Mouse (Mus musculus): ENCODE data around the gene Smpd2. TPM values are rescaled to one million over a fixed set of nuclear protein-coding genes. Genes with fewer than 3 reads are reported as not detected.
"Not testable (repeated sequence)": the region's sequence is repeated elsewhere in the genome, so short reads cannot be mapped to it uniquely, and the experiment has no call there.

Gene Smpd2
- total and polyA plus RNA-seq, 3 experiments: 0.04 to 0.42 TPM; not detected in 1

DNA sequence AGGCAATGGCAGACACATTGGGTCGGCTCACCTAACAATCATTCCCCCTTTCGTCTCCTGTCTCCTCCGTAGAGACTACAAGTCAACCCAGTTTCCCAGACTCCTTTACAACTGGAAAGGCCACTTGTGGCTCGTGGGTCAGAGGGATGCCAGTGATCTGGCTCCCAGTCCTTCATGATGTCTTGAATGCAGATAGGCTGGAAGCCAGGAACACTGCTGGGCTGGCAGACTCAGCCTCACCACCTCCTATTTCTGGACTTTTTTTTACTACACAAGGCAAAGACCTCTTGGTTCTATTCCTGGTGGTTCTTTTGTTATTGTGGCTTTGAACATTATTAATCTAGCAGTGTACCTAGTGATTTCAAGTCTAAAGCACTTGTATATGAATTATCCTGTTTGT is 24.1 kb upstream of the Smpd2 start:
- Histone ChIP-seq H3K79me2 (ENCODE audit: control insufficient read depth, insufficient read depth, low read length, poor library complexity) (no peaks in the 10 kb centered on the region; the same call in 1 of the 2 replicates), H3K9me3 (replicated peaks; ENCODE audit: insufficient read depth, low read length) (no peaks in the 10 kb centered on the region), H3K36me3 (ENCODE audit: control insufficient read depth in 1 of 2, insufficient read depth in 2 of 2, low read length in 2 of 2) (peaks cover 0 to 3% of the 10 kb centered on the region in 2 experiments; a peak in 2 of 4 replicates), H3K4me3 (ENCODE audit: control insufficient read depth in 1 of 2, insufficient read depth in 1 of 2, low read depth in 2 of 2, low read length in 2 of 2) (no peak overlapping the region), H3K4me1 (ENCODE audit: control insufficient read depth in 1 of 2, insufficient read depth in 2 of 2, low read length in 2 of 2) (no peaks in the 10 kb centered on the region; a peak in 1 of 4 replicates), H3K27ac (ENCODE audit: control insufficient read depth, low read depth, low read length) (no peak overlapping the region), H3K27me3 (ENCODE audit: control insufficient read depth in 1 of 2, insufficient read depth in 2 of 2, low read length in 2 of 2) (peaks cover 0 to 3% of the 10 kb centered on the region in 2 experiments; a peak in 1 of 4 replicates), H3K9ac (ENCODE audit: control insufficient read depth, low read depth, low read length, poor library complexity, severe bottlenecking) (no peak overlapping the region)
- no peak for TF ChIP-seq MAX (IDR thresholded peaks at IDR 0.05; ENCODE audit: low read length)
- TF ChIP-seq MYB (IDR thresholded peaks at IDR 0.05; ENCODE audit: low read depth, low read length): no peak
- TF ChIP-seq CTCF (IDR thresholded peaks at IDR 0.05 in 2 of 3, conservative IDR thresholded peaks at IDR 0.05 in 1 of 3; ENCODE audit: control insufficient read depth in 1 of 3, insufficient read depth in 1 of 3, low read depth in 2 of 3, low read length in 3 of 3, poor library complexity in 1 of 3, severe bottlenecking in 1 of 3): no peak
- no peak for TF ChIP-seq ZKSCAN1 (IDR thresholded peaks at IDR 0.05; ENCODE audit: low read depth, low read length)
- TF ChIP-seq CHD1 (IDR thresholded peaks at IDR 0.05; ENCODE audit: low read depth, low read length): no peak
- no peak for TF ChIP-seq POLR2AphosphoS2 (IDR thresholded peaks at IDR 0.05; ENCODE audit: low read length)
- no peak for TF ChIP-seq ETS1 (IDR thresholded peaks at IDR 0.05; ENCODE audit: low read depth, low read length)
- TF ChIP-seq KAT2A (conservative IDR thresholded peaks at IDR 0.05; ENCODE audit: low read depth, low read length): no peak
- no peak for DNase-seq (ENCODE audit: low read depth, low spot score)

GRCm38 (mm10) chr10:41509160-41509559 is 19.0 kb upstream of the Smpd2 start:
- H3K27me3 ChIP-seq (ENCODE audit: control insufficient read depth in 1 of 2, insufficient read depth in 2 of 2, low read length in 2 of 2): peaks cover 2 to 5% of the 10 kb centered on the region in 2 experiments; a peak in 2 of 4 replicates
- no peak overlapping the region for H3K9ac ChIP-seq (ENCODE audit: control insufficient read depth, low read depth, low read length, poor library complexity, severe bottlenecking)
- no peaks in the 10 kb centered on the region for H3K79me2 ChIP-seq (ENCODE audit: control insufficient read depth, insufficient read depth, low read length, poor library complexity)
- no peaks in the 10 kb centered on the region for H3K4me1 ChIP-seq (ENCODE audit: control insufficient read depth in 1 of 2, insufficient read depth in 2 of 2, low read length in 2 of 2)
- no peaks in the 10 kb centered on the region for H3K36me3 ChIP-seq (ENCODE audit: control insufficient read depth in 1 of 2, insufficient read depth in 2 of 2, low read length in 2 of 2)
- no peak overlapping the region for H3K27ac ChIP-seq (ENCODE audit: control insufficient read depth, low read depth, low read length)
- H3K9me3 ChIP-seq (replicated peaks; ENCODE audit: insufficient read depth, low read length): no peaks in the 10 kb centered on the region
- TF ChIP-seq MXI1 (IDR thresholded peaks at IDR 0.05; ENCODE audit: low read depth, low read length) (no peak), ZC3H11A (IDR thresholded peaks at IDR 0.05; ENCODE audit: low read depth, low read length) (peak; percentile 61), CTCF (IDR thresholded peaks at IDR 0.05 in 2 of 3, conservative IDR thresholded peaks at IDR 0.05 in 1 of 3; ENCODE audit: control insufficient read depth in 1 of 3, insufficient read depth in 1 of 3, low read depth in 2 of 3, low read length in 3 of 3, poor library complexity in 1 of 3, severe bottlenecking in 1 of 3) (peak; percentile 40 to 76 (median 53)), RAD21 (IDR thresholded peaks at IDR 0.05; ENCODE audit: low read depth, low read length) (peak; percentile 82), SMC3 (IDR thresholded peaks at IDR 0.05; ENCODE audit: low read depth, low read length) (peak; percentile 84), MAFK (IDR thresholded peaks at IDR 0.05; ENCODE audit: borderline replicate concordance, low read depth, low read length) (no peak)
- H3K4me3 ChIP-seq (ENCODE audit: control insufficient read depth in 1 of 2, insufficient read depth in 1 of 2, low read depth in 2 of 2, low read length in 2 of 2): no peak overlapping the region
- peak; percentile 44 for DNase-seq (ENCODE audit: low read depth, low spot score)

DNA sequence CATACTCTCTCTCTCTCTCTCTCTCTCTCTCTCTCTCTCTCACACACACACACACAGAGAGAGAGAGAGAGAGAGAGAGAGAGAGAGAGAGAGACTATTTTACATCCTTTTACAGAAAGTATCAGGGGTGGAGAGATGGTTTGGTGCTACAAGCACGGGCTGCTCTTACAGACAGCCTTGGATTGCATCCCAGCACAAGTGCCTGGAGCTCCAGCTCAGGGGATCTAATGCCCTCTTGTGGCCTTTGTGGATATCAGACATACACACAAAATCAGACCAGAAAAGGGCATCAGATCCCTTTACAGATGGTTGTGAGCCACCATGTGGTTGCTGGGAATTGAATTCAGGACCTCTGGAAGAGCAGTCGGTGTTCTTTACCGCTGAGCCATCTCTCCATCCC is 15.3 kb upstream of the Smpd2 start:
- not testable (repeated sequence) for H3K27ac ChIP-seq (ENCODE audit: control insufficient read depth, low read depth, low read length); H3K4me3 ChIP-seq (ENCODE audit: control insufficient read depth in 1 of 2, insufficient read depth in 1 of 2, low read depth in 2 of 2, low read length in 2 of 2); H3K36me3 ChIP-seq (ENCODE audit: control insufficient read depth in 1 of 2, insufficient read depth in 2 of 2, low read length in 2 of 2); H3K79me2 ChIP-seq (ENCODE audit: control insufficient read depth, insufficient read depth, low read length, poor library complexity); H3K4me1 ChIP-seq (ENCODE audit: control insufficient read depth in 1 of 2, insufficient read depth in 2 of 2, low read length in 2 of 2); H3K9ac ChIP-seq (ENCODE audit: control insufficient read depth, low read depth, low read length, poor library complexity, severe bottlenecking); H3K9me3 ChIP-seq (replicated peaks; ENCODE audit: insufficient read depth, low read length); H3K27me3 ChIP-seq (ENCODE audit: control insufficient read depth in 1 of 2, insufficient read depth in 2 of 2, low read length in 2 of 2)
- TF ChIP-seq CTCF (IDR thresholded peaks at IDR 0.05 in 2 of 3, conservative IDR thresholded peaks at IDR 0.05 in 1 of 3; ENCODE audit: control insufficient read depth in 1 of 3, insufficient read depth in 1 of 3, low read depth in 2 of 3, low read length in 3 of 3, poor library complexity in 1 of 3, severe bottlenecking in 1 of 3) (peak; percentile 57 to 81 (median 80)), RAD21 (IDR thresholded peaks at IDR 0.05; ENCODE audit: low read depth, low read length) (peak; percentile 82), ZC3H11A (IDR thresholded peaks at IDR 0.05; ENCODE audit: low read depth, low read length) (peak; percentile 89), SMC3 (IDR thresholded peaks at IDR 0.05; ENCODE audit: low read depth, low read length) (peak; percentile 94)
- DNase-seq (ENCODE audit: low read depth, low spot score): peak; percentile 76
